Mouse (Mus musculus) spleen, adult 2 months (tissue): ENCODE measurements at regions not wholly inside any gene's neighbourhood (a gene's known extent, or its start where the extent isn't known, plus 50 kb on each side); places are given as distances from the start of the nearest gene placed in this dataset.

ENCODE experiments used
- DNase-seq, 2 experiments: peaks; one replicate each; pipeline versions ENCODE4 v3.0.0 to v3.0.0-alpha.2; 2012 to 2021; ENCODE audit warnings: low spot score in 2 of 2, low read depth in 1 of 2
- H3K27ac ChIP-seq: fragments of 200-500 bp; 2 replicates; pipeline ENCODE4 v1.5.1; 2012; ENCODE audit warnings: low read length, inconsistent platforms; ENCODE audit not compliant: insufficient read depth
- H3K27me3 ChIP-seq: fragments of 200-500 bp; 2 replicates; pipeline ENCODE4 v1.6.1; 2012; ENCODE audit warnings: mild to moderate bottlenecking, moderate library complexity, low read length, inconsistent platforms; ENCODE audit not compliant: control insufficient read depth, insufficient read depth
- H3K36me3 ChIP-seq: fragments of 200-500 bp; 2 replicates; pipeline ENCODE4 v1.6.1; 2012; ENCODE audit warnings: mild to moderate bottlenecking, low read length, inconsistent platforms; ENCODE audit not compliant: control insufficient read depth, insufficient read depth
- H3K4me1 ChIP-seq: fragments of 200-500 bp; 2 replicates; pipeline ENCODE4 v1.6.1; 2011; ENCODE audit warnings: inconsistent platforms; ENCODE audit not compliant: control insufficient read depth, insufficient read depth, insufficient read length
- H3K4me3 ChIP-seq: fragments of 200-500 bp; 2 replicates; pipeline ENCODE4 v1.5.1; 2011; ENCODE audit warnings: mild to moderate bottlenecking, inconsistent platforms; ENCODE audit not compliant: insufficient read depth, insufficient read length; ENCODE audit errors: extremely low read depth
- CTCF ChIP-seq: fragments of 200-500 bp; IDR thresholded peaks from 2 replicates; pipeline ENCODE4 v1.5.1; 2011; ENCODE audit warnings: mild to moderate bottlenecking, inconsistent platforms; ENCODE audit not compliant: insufficient read depth, insufficient read length, insufficient replicate concordance; ENCODE audit errors: extremely low read depth
- POLR2A ChIP-seq: fragments of 200-500 bp; IDR thresholded peaks from 2 replicates; pipeline ENCODE4 v1.6.1; 2011; ENCODE audit warnings: low read depth, low read length, inconsistent platforms
- WGBS: fragments of 180-500 bp; shearing (Covaris S2); methylation state at CpG from one replicate; pipeline ENCODE4 v1.1.7; 2018; 5-methylcytosine and 5-hydroxymethylcytosine counted together

- WGBS = 85% methylated on average over 7 of the region's 7 CpGs
- H3K4me3 ChIP-seq = no peak overlapping the region
These were observed 70.6 kb downstream of the Npy start for GRCm38 (mm10) chr6:49893113-49893512.

GRCm38 (mm10) chr6:49899146-49899545 lies 76.6 kb downstream of the Npy start:
- H3K4me1 ChIP-seq = no peaks in the 10 kb centered on the region
- no peak for DNase-seq
- TF ChIP-seq CTCF (no peak), POLR2A (no peak)
- H3K36me3 ChIP-seq = no peaks in the 10 kb centered on the region
- no peak overlapping the region for H3K27ac ChIP-seq
- WGBS = 95% methylated on average over 3 of the region's 3 CpGs
- no peak overlapping the region for H3K4me3 ChIP-seq
- no peaks in the 10 kb centered on the region for H3K27me3 ChIP-seq

More at GRCm38 (mm10) chr6:49893113-49893512, 70.6 kb downstream of the Npy start:
- Histone ChIP-seq H3K36me3 (no peaks in the 10 kb centered on the region), H3K27ac (no peak overlapping the region), H3K4me1 (no peaks in the 10 kb centered on the region), H3K27me3 (no peaks in the 10 kb centered on the region)
- DNase-seq = no peak
- no peak for TF ChIP-seq POLR2A
- TF ChIP-seq CTCF = no peak

- no peaks in the 10 kb centered on the region for H3K27me3 ChIP-seq
- no peak overlapping the region for H3K27ac ChIP-seq
- TF ChIP-seq CTCF = no peak
- TF ChIP-seq POLR2A = no peak
- no peak overlapping the region for H3K4me3 ChIP-seq
- 86% methylated on average over 6 of the region's 6 CpGs for WGBS
- H3K36me3 ChIP-seq = no peaks in the 10 kb centered on the region
- no peaks in the 10 kb centered on the region for H3K4me1 ChIP-seq
- no peak for DNase-seq
These were observed 79.0 kb downstream of the Npy start for GRCm38 (mm10) chr6:49901512-49901911.

GRCm38 (mm10) chr6:49904001-49904400 lies 81.5 kb downstream of the Npy start:
- H3K27ac ChIP-seq = no peak overlapping the region
- 90% methylated on average over 6 of the region's 6 CpGs for WGBS
- no peak for TF ChIP-seq POLR2A
- no peak for TF ChIP-seq CTCF
- no peak for DNase-seq
- no peaks in the 10 kb centered on the region for H3K36me3 ChIP-seq
- no peak overlapping the region for H3K4me3 ChIP-seq
- H3K27me3 ChIP-seq = no peaks in the 10 kb centered on the region
- H3K4me1 ChIP-seq = no peaks in the 10 kb centered on the region

GRCm38 (mm10) chr6:49906456-49906855 lies 83.9 kb downstream of the Npy start:
- H3K27me3 ChIP-seq = no peaks in the 10 kb centered on the region
- H3K4me3 ChIP-seq = no peak overlapping the region
- DNase-seq = no peak
- no peak for TF ChIP-seq POLR2A
- no peak for TF ChIP-seq CTCF
- H3K36me3 ChIP-seq = no peaks in the 10 kb centered on the region
- 81% methylated on average over 2 of the region's 2 CpGs for WGBS
- H3K4me1 ChIP-seq = no peaks in the 10 kb centered on the region
- no peak overlapping the region for H3K27ac ChIP-seq

- DNase-seq = no peak
- no peaks in the 10 kb centered on the region for H3K4me1 ChIP-seq
- no peak overlapping the region for H3K4me3 ChIP-seq
- no peak overlapping the region for H3K27ac ChIP-seq
- TF ChIP-seq CTCF (no peak), POLR2A (no peak)
- no peaks in the 10 kb centered on the region for H3K36me3 ChIP-seq
- 67% methylated on average over 7 of the region's 7 CpGs for WGBS
- no peaks in the 10 kb centered on the region for H3K27me3 ChIP-seq
These were observed 96.7 kb downstream of the Npy start for GRCm38 (mm10) chr6:49919089-49919812.

GRCm38 (mm10) chr6:49919813-49920170 lies 97.3 kb downstream of the Npy start:
- Histone ChIP-seq H3K4me3 (no peak overlapping the region), H3K36me3 (no peaks in the 10 kb centered on the region), H3K4me1 (no peaks in the 10 kb centered on the region), H3K27ac (no peak overlapping the region), H3K27me3 (no peaks in the 10 kb centered on the region)
- TF ChIP-seq CTCF (no peak), POLR2A (no peak)
- DNase-seq = no peak
- WGBS = 90% methylated on average over 1 of the region's 1 CpGs
